Mouse (Mus musculus) urinary bladder, adult 18-20 months (tissue): ENCODE measurements at regions not wholly inside any gene's neighbourhood (a gene's known extent, or its start where the extent isn't known, plus 50 kb on each side); places are given as distances from the start of the nearest gene placed in this dataset.

Experiments used
- DNase-seq, 2 experiments: peaks; one replicate each; pipeline ENCODE4 v3.0.0; 2022; ENCODE audit warnings: low spot score in 2 of 2, mixed read lengths in 2 of 2

DNA sequence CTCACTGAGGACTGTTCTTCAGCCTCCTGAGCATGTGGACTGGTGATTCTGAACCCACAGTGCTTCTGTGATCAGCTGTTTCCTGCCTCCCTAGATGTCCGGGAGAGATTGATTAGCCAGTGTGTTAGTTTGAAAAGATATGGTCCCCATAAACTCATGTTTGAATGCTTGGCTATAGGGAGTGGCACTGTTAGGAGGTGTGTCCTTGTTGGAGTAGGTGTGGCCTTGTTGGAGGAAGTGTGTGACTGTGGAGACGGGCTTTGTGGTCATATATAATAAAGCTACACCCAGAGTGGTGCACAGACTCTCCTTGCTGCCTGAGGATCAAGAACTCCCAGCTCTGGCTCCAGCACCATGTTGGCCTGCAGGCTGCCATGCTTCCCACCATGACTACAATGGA lies 458.9 kb upstream of the Kcnab2 start:
- DNase-seq = no peak

DNA sequence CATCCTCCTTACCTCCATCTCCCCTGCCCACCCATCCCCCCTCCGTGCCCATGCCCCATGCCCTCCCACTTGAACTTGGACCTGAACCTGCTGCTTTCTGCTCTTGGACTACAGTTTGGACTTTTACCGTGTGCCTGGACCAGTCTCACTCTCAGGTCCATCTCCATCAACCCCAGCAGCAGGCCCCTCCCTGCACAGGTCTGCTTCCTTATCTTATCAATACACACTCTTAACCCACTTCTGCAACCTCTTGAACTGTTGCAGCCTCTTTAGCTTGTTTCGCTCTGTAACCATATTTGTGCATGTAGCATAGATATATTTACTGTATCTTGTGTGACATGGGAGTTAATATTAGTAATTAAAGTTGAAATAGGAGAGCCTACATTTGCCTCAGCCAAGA lies 457.8 kb upstream of the Kcnab2 start:
- no peak for DNase-seq

DNA sequence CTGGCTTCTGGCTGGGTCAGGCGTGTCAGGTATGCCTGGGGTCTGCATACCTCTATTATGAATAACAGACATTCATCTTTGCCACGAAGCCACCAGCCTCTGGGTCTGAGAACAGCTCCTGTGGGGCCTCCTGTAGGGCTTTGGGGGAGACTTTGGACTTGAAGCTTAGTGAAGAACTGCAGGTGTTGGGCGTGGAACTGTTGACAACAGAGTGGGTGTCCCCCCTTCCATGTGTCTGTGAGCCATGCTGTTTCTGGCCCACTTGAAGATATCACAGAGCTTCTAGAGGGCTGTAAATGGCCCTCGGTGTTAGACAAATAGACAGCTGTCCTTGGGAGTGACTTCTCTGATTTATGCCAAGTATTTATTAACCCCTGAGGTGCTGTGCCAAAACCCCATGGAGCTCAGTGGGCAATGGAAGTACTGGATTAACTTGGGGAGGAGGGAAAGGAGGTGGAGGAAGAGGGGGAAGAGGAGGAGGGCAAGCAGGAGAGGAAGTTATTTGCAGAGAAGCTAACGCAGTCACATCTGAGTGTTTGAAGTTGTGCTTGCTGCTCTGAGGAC lies 450.8 kb upstream of the Kcnab2 start:
- DNase-seq = no peak

DNA sequence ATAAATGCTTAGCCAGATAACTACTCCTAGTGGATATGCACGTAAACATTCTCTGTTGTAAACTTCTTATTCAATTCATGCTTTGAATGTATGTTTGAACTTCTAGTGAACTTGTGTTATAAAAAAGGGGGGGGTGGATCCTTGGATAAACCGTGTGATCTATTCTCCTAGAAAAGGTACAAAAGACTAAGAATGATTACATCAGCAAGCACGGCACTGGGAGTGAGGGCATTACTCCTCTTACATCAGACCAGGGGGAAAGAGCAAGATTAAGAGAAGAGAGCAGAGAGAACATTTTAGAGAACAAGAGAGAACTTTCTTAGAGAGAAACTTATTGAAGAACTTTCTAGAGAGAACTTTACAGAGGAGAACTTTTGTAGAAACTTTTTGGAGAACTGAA lies 442.6 kb upstream of the Kcnab2 start:
- DNase-seq = no peak

DNA sequence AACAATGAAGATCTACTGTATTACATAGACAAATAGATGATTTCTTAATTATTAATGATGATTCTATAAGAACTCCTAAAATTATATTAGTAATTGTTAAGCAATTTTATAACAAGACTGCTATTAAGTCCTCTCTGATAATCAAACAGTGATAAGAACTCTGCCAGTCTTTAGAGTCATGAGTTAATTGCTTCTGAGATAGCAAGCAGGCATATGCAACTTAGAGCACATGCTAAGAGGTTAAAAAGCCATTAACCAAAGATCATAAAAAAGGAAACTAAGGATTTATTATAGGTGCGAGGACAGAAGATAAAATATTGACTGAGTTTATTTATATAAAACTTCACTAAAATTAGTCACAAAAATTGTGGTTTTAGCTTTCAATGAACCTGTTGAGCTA lies 442.2 kb upstream of the Kcnab2 start:
- no peak for DNase-seq

DNA sequence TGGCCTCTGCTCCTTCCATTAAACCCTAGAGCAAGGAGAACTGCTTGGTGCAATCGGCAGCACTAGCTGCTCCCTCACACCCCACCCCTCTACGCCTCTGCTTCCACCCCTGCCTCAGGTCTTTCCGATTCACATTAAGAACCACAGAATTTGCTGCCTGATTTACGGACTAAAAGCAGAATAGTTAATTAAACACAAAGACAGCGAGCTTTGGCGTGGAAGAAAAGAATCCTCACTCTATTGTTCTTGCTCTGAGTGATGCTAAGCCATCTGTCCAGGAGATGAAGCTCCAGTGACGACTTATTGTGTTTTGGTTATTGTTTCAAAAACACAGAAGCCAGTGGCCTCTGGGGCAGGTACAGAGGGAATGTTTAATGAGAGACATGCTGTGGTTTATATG lies 438.9 kb upstream of the Kcnab2 start:
- no peak for DNase-seq

DNA sequence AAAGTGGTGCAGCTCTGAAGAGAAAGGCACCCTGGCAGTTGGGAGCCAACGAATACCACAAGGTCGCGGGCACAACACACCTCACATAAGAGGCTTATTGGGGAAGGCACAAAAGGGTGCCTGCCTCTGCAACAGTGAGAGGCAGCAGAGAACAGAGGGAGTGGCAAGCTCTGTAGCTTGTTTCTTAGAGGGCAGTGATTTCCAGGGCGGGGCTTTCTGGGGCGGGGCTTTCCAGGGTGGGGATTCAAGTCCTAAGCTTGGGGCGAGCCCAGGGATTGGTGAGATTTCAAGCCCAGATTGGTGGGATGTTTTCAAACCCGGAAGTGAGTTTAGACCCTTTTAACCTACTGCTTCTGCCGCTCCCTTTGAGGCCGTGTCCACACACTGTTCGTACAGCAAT lies 435.8 kb upstream of the Kcnab2 start:
- peak in 1 of 2 experiments; percentile 1 for DNase-seq

DNA sequence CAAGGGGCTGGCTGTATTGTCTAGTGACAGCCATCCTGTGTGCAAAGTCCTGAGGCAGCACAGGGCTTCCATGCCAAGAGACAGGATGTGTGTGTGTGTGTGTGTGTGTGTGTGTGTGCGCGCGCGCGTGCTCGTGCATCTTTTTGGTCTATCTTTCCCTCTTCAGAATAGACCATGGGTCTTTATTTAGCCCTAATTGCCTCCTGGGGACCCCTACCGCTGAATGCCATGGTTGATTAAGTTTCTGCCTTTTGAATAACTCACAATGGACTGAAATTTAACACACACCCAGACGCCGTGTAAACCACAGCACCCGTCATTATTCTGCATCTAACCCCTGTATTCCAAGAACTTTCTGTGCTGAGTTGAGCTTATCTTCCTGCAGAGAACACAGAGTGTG lies 435.2 kb upstream of the Kcnab2 start:
- DNase-seq = no peak

DNA sequence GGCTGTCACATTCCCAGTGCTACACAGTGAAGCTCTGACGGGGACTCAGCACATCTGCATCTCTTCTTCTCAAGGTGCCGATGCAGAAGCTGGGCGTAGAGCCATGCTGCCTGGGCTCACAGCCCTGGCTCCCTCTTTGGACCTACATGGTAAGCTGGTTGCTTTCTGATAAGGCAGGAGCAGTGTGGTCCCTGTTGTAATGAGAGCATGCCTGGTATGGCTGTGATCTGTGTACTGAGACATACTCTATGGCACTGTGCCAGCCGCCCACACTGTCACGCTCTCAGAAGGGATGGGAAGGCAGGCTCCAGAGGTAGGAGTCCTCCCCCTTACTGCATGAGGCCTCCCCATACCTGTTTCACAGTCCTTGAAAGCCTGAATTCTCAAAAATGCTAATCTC lies 430.6 kb upstream of the Kcnab2 start:
- no peak for DNase-seq

DNA sequence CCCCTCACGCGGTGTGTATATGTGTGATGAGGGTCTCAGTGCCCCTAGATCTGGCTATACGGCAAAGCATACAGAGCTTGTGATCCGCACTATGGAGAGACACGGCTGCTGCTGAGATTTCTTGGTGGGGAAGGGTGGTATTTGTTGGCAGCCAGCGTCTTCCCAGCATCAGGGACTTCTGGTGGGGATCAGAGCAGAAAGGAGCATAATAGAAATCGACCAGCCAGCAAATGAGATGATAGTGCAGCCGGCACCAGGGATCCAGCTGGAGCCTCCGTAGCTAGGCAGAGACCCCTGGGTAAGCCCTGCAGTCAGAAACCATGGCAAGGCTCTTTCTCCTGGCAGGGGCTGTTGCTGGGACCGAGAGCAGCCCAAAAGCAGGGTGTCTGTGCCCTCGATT lies 425.2 kb upstream of the Kcnab2 start:
- DNase-seq = no peak

DNA sequence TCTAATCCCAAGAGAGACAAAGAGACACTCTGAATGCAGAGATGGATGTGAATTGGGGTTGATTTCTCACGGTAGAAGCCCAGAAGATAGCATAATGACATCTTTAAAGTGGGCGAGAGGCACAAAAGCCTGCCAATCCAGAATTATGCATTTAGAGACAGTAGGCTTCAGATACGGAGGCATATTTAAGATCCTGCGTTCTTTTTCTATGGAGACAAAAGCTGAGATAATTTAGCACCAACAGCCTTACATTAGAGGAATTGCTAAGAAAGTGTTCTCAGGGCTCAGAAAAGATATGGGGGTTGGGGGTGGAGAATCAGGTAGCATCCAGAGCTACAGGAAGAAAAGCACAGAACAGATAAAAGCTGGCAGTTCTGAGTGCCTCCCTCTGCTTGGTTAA lies 422.4 kb upstream of the Kcnab2 start:
- no peak for DNase-seq

DNA sequence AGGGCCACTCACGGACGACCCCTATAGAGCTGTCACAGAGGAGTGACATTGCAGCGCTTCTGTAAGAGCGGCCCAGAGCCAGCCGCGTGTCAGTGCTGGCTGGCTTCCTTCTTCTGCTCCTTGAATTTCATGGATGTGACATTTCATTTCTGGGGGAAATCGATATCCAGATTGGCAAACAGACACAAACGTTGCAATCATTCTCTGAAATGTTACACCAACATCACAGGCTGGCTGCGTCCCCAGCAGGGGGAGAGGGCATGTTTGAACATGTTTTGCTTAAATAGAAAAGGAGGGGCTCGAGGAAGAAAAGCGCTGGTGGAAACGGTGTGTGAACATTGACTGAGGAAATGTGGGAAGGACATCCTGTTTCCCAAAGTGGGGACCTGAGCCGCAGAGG lies 417.4 kb upstream of the Kcnab2 start:
- DNase-seq = no peak

DNA sequence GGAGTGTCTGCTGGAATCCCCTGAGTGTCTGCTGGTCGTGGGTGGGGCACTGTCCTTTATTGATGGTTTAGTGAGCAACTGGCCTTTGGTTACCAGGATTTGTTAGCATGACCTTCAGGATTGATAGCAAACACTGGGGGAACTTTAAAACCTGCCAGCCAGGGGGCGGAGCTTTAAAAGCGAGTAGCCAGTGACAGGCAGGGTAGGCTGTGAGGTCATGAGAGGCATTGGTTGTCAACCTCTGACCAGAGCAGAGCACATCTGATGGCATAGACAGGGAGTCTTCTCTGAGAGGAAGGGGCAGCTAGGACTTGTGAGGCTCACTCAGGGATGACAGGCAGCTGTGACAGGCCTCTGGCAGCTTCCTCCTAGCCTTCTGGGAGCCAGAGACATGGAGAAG lies 415.3 kb upstream of the Kcnab2 start:
- no peak for DNase-seq

DNA sequence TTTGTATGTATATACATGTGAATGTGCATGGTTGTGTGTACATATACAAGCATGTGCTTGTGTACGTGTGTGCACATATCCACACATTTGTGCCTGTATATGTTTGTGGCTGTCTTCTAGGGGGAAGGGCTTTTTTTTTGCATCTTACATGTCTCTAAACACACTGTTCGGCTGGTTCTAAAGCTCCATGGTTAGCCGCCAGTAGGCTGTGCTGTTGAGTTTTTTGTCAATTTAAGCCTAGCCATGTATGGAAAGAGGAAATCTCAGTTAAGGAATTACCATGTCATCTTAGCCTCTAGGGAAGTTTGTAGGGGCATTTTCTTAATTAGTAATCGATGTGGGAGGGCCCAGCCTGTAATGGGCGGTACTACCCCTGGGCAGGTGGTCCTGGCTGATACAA lies 411.5 kb upstream of the Kcnab2 start:
- DNase-seq = no peak

DNA sequence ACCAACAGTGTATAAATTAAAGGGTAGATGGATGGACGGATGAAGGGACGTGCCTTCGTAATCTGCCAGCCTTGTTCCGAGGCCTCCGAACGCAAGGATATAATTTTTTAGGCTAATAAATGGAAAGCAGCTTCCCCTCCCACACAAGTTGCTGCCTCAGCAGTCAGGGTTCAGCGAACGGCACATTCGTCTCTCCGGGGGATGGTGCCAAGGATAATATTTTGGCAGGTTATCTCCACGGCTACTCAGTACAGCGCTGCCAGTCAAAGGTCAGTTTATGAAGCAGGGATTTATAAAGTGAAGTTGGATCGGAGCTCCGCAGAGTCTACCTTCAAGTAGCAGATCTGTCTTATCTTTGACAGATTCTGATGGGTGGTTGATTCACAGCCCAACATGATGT lies 410.6 kb upstream of the Kcnab2 start:
- DNase-seq = no peak

DNA sequence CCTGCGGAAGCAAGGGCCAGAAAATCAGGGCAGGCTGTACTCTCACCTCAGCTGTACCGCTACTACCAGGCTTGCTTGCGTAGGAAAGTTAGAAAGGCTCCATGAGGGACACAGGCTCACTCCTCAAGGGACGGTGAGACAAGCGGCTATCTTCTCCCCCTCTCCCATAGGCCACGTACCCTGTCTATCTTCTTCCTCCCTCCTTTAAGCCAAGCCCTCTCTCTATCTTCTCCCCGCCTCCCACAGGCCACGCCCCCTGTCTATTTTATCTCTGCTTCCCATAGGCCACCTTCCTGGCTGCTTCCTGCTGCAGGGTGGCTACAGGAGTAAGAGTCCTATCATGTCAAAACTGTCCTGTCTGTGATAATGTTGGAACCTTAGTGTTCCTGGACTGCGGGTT lies 409.1 kb upstream of the Kcnab2 start:
- no peak for DNase-seq

DNA sequence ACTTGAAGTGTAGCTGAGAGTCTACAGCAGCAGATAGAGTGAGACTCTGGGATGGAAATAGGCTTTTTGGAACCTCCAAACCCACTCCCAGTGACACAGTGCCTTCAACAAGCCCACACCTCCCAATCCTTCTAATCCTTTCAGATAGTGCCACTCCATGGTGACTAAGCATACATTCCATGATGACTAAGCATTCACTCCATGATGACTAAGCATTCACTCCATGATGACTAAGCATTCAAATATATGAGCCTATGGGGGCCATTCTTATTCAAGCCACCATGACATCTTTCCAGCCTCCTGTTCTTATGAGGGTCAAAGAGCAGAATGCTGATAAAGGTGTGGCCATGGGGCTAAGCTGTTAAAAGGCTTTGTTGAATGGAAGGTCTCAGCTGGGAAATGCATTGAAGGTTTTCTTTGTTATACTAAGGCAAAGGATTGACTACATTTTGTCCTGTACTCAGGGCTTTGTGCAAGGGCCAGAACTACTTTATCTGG lies 403.8 kb upstream of the Kcnab2 start:
- no peak for DNase-seq

DNA sequence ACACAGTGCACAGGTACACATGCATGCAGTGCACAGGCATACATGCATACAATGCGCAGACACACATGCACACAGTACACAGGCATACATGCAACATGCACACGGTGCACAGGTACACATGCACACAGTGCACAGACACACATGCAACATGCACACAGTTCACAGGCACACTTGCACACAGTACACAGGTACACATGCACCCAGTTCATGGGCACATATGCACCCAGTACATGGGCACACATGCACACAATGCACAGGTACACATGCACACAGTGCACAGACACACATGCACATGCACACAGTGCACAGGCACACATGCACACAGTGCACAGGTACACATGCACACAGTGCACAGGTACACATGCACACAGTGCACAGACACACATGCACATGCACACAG lies 402.7 kb upstream of the Kcnab2 start:
- no peak for DNase-seq

DNA sequence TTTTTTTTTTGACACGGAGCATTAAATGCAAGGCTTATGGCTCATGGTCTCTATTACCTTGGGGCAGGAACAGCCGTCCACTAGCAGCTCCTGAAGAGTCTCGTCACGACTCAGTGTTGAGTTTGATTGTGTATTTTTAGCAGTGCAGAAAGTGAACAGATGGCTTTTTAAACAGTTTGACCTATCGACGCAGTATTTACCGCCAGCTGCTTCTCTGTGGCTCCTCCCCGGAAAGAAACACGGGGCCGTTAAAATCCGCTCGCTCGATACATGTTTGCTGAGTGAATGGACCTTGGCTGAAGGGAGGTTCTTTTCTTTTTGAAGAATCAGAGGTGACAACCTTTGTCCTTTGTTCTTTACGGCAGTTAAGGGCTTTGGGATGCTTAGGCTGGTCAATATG lies 401.3 kb upstream of the Kcnab2 start:
- no peak for DNase-seq

DNA sequence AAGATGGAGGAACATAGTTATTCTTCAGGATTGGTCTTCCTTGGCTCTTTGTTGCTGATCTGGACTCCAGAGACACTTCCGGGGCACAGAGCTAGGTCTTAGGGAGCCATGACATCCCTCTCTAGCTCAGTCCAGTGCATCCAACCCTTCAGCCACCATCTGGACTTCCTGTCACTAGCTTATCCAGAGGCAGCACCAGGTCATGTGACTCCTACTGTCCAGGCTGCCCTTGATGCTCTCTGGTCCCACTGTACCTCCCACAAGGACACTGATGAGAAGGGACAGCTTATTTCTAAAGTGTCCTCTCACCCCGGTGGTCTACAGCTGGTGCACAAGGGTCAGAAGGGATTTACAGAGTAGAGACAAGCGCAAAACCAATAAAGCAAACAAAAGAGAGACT lies 400.7 kb upstream of the Kcnab2 start:
- DNase-seq = no peak

DNA sequence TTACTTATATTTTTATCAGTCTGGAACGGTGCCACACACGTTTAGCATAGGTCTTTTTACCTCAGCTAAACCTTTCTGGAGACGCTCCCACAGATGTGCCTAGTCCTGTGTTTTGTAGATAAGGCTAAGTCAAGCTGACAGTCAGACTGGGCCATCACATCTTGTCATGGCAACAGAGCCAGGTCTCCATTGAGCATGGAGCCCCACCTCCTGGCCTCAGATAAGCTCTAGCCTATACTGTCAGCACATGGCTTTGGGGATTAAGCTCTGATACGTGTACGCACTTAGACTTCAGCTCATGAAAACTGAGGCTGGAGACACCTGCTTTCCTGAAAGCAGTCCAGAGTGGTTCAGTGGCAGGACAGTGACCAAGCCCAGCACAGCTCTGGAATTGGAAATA lies 392.4 kb upstream of the Kcnab2 start:
- no peak for DNase-seq

DNA sequence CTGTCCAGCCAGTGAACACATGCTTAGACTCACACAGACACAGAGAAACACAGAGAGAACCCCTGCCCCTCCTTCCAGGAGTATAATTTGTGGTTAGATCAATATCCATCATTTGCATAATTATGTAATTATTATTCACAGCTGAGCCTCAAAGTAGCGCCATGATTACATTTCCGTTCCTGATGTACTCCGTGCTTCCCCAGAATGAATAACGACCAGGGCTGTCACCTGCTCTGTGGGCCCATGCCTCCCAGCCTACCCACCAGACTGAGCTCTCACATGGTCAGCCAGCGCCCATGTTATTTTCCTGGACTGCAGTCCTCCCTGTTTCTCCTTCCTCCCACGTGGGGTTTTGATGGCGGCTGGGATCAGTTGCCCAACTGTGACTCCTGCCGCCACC lies 388.2 kb upstream of the Kcnab2 start:
- no peak for DNase-seq

DNA sequence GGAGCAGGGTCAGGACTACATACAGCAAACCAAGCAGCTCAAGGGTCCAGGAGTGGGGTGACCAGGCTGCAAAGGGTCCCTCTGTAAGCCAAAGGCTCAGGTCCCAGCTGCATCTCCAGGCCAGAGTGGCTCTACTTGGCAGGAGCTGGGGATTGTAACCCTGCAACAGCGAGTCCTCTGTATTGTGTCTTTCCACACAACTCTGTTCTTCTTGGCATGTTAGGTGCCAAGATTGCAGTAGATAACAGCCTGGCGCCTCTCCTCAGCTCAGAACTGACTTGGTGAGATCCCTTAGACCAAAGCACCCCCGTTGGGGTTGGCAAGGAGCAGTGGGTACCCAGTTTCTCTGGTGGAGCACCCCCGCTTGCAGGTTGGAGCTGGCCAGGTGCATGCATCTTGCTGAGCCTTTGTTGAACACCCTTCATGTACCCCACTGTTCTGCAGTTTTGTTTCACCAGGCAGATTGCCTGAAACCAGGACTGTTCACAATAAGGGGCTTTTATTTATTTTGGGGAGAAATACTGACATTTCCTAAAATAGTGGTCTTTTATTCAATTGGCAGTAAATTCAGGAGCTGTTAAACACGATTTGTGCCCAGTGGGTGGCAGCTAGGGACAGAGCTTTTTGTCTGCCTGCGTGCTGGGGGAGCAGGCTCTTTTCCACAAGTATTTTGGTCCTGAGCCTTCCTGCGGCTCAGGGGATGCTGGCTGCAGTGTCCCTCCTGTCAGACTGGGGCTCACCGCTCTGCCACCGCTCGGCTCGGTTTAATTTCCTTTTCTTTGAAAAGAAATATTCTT lies 385.3 kb upstream of the Kcnab2 start:
- DNase-seq = no peak

DNA sequence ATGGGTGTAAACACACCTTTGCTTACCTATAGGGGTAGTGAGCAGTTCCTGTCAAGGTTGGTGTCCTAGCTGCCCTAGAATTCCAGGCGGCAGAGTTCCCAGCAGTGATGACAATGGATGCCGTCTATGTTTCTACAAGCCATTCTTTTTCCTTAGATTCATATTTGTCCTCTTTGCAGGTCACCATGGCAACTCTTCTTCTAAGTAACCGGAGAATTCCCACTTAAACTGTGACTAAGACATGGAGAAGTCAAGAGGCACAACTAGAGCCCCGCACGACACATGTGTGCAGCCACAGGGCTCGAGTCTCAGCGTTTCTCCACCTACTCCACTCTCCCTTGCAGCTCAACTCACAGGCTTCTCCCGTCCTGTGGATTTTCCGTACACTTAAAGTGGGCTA lies 381.5 kb upstream of the Kcnab2 start:
- no peak for DNase-seq
